Mouse (Mus musculus): ENCODE results near the gene Fcrl5. TPM values are rescaled to one million over a fixed set of nuclear protein-coding genes. Genes with fewer than 3 reads are reported as not detected.

The Fcrl5 gene
- polyA plus RNA-seq (2012): not detected in 2 replicates

DNA sequence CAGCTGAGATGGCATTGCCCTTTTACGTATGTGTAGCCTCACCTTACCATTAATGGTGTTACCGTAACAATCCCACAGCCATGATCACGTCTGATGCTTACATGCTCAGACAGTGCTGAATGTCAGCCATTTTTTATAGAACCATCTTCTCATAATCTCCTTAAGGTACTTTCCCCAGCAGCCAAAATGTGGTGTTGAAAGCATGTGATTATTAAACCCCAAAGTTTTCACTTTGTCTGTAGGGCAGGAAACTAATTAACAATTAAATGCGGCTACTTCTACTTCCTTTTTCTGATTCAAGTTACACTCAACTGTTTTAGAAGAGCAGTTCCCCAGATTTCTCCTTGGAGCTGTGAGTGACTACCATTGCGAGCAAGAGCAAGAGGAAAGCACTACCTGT lies at the start of gene Fcrl5:
Fcrl5 (plus strand) TSS at position 295 of the 400 bp plus-strand sequence.

DNA sequence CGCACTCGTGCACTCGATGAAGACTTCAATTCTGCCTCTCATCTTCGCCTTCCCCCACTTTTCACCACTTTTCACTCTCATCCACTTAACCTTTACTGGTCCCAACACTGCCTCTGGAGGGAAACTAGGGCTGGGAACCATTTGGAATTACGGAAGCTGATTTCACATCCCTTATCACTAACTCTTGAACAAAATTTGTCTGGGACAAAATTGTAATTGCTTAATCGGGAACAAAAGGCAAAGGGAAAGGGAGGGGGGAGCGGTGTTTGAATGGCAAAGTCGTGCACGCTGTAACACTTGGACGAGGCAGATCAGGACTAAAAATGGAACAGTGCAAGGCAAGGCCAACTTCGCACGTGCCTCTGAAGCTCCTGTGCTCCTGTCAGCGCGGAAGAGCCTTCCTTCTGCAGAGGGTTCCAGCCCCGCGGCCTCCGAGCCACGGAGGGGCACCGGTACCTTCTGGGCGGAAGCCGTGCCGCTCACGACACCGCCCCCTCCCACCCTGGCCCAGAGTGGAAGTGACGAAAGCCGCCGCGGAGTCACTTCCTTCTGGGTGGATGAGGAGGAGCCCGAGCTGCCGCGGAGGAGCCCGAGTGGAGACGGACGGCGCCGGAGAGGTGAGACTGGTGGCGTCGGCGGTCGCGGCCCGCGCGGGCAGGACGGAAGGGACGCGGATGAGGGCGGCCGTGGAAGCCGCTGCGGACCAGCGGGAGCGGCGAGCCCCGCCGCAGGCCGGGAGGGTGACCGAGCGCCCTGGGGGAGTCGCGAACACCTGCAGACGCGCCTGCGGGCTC lies 89.7 kb downstream of the Fcrl5 start, which contains the start of gene Etv3:
Etv3 (plus strand) TSS at position 365 of the 794 bp plus-strand sequence.

Other genes with a start within 250 kb of the Fcrl5 start
- not detected in 2 replicates for gene Fcrls, start 172.0 kb upstream of the Fcrl5 start, polyA plus RNA-seq (2012)
- 0.35 and 0.55 TPM in 2 replicates for gene Cd5l, start 77.9 kb upstream of the Fcrl5 start, polyA plus RNA-seq (2012)
- gene Fcrl1, start 59.4 kb upstream of the Fcrl5 start, polyA plus RNA-seq (2012): 0.09 and 0.24 TPM in 2 replicates
- gene Etv3, start 89.6 kb downstream of the Fcrl5 start, polyA plus RNA-seq (2012): 18.7 and 23.8 TPM in 2 replicates
- 4.5 and 4.6 TPM in 2 replicates for gene Arhgef11, start 181.8 kb downstream of the Fcrl5 start, polyA plus RNA-seq (2012)